Mouse (Mus musculus): ENCODE data around the gene Ncor2.

Gene Ncor2

DNA sequence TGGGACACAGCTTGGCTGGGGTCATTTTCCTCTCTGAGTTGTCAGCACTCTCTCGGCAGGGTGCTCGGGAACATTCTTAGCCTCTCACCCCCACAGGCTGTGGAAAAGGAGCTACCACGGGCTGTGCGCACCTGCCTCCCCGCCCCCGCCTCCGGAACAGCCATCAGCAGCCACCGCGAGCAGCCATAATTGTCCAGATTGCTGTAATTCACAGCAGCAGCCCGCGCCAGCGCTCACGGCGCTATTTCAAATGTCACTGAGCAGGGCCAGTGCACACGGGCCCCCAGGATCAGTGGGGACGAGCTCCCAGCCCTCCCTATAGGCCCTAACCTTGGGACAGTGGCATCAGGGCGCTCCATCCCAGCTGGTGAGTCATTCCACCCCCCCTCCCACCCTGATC lies 116.0 kb downstream of the Ncor2 start:
- ChIA-PET CTCF (interaction anchor here in 3 of 4 experiments (0.6 to 1.0 kb wide), 4 partner anchors 53 to 305 kb away, joined by 3 to 8 read pairs (median 3); no protein-coding TSS in a partner anchor), POLR2A (interaction anchor here in 2 of 4 experiments (0.7 to 1.0 kb wide), 3 partner anchors 10 to 25 kb away, joined by 3 read pairs; no protein-coding TSS in a partner anchor)

DNA sequence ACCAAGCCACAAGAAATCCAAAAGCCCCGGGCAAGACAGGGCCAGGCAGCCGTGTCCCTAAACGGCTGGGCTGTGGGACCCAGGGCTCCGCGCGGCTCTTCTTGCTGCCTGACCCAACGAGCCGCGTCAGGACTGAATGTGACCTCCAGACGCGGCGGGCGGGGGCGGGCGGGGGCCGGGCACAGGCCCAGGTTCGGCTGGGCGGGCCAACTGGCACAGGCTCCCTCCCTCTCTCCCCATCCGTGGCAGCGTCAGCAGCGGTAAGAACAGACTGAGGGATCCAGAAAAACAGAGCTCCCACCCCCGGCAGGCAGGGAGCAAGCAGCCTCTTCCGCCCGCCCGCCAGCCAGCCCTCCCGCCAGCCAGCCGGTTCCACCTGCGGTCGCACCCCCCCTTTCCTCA lies 120.8 kb downstream of the Ncor2 start:
- CTCF ChIA-PET: interaction anchor here (0.6 to 5.3 kb wide), 6 partner anchors 9 to 185 kb away, joined by 3 to 33 read pairs (median 12); no protein-coding TSS in a partner anchor
- POLR2A ChIA-PET: interaction anchor here in 3 of 4 experiments (0.7 to 1.9 kb wide), 7 partner anchors 13 to 1320 kb away, joined by 3 to 7 read pairs (median 3); no protein-coding TSS in a partner anchor

DNA sequence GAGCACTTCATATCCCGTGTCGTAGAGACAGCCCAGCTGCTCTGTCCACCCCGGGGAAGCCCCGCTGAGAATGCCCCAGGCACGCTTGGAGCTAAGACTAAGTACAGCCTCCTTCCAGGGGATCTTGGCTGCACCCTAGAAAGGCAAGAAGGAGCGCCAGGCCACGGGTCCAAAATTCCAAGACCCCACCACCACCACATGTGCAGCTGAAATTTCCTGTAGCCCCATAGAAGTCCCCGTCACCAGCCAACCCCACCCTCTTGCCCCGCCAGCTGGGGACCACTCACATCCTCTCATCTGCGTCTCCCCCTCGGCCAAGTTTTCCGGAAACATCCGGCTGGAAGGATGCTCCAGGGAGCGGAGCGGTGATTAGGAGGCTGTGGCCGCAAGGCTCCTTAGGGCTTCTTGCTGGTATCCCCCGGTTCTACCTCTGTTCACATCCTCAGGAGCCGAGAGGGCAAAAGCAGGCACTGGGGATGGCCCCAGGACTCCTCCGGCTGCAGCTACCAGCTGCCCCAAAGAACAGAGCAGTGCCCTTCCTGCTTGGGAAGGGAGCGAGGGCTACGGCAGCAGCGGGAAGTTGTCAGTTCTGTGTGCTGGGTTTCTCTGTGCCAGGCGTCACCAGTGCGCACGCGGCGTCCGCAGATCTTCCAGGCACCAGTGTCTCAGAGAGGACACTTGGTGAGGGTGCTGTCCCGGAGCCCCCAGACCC lies 121.3 kb downstream of the Ncor2 start:
- ChIA-PET POLR2A (interaction anchor here in 3 of 4 experiments (0.5 to 2.0 kb wide), 11 partner anchors 10 to 1320 kb away, joined by 3 to 9 read pairs (median 4); no protein-coding TSS in a partner anchor), CTCF (interaction anchor here (0.6 to 5.3 kb wide), 12 partner anchors 8 to 186 kb away, joined by 3 to 33 read pairs (median 5); no protein-coding TSS in a partner anchor)

DNA sequence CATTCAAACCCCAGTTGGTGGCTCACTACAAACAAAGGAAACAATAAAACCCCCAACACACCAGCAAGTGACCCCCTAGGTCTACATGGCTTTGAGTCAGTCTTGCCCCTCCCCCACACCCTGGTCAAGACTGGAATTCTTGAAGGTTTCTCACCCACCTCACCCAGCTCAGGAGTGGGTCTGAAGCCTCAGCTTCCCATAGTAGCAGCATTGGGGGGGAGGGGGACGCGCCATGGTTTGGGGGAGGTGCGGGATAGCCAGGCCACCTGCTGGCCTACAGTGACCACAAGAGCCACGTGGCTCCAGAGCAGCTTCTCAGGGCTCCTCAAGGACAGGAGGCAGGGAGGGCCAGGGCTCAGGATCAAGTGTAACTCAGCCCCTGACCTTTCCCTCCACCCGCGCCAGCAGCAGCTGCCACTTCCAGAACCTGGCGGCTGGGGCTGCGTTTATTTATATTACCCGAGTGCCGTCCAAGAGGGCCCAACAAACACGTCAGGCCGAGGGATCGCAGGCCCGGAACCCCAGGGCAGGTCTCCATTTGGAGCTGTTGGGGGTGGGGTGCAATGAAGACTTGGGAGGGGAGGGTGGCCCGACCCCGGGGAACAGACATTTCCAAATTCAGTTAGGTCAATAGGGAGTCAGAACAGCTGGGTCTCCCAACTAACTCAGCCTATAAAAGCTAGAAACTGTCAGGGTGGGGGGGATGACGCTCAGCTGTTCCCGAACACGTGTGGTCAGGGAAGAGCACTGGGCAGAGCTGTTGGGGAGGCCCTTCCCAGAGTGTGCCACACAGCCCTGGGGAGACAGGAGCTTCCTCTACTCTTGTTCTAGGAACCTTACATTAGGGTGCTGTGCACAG lies 122.1 kb downstream of the Ncor2 start:
- CTCF ChIA-PET: interaction anchor here (0.6 to 5.3 kb wide), 21 partner anchors 9 to 670 kb away, joined by 3 to 33 read pairs (median 5); no protein-coding TSS in a partner anchor
- POLR2A ChIA-PET: interaction anchor here in 3 of 4 experiments (0.5 to 2.0 kb wide), 18 partner anchors 10 to 329 kb away, joined by 3 to 9 read pairs (median 4); partner anchors contain the start of gene Scarb1 (in 1 of the 3)

DNA sequence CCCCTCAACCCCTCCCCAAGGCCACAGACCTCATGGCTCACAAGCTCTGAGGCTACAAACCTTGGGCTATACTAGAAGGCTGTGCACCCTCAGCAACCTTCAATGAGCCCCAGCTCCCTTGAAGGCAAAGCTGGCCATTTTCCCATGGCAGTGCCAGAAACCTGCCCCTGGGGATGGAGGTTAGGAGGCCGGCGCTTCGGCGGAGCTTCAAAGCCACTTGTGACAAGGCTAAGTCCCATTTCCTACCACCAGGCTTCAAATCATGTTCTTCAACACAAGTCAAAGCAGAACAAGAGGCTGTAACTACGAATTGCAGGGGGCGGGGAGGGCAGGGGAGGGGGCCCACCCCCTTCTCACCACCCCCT lies 122.7 kb downstream of the Ncor2 start:
- CTCF ChIA-PET: interaction anchor here (0.5 to 5.3 kb wide), 20 partner anchors 8 to 1992 kb away, joined by 3 to 33 read pairs (median 6); no protein-coding TSS in a partner anchor
- POLR2A ChIA-PET: interaction anchor here in 3 of 4 experiments (0.6 to 3.9 kb wide), 14 partner anchors 10 to 329 kb away, joined by 3 to 15 read pairs (median 4); no protein-coding TSS in a partner anchor

DNA sequence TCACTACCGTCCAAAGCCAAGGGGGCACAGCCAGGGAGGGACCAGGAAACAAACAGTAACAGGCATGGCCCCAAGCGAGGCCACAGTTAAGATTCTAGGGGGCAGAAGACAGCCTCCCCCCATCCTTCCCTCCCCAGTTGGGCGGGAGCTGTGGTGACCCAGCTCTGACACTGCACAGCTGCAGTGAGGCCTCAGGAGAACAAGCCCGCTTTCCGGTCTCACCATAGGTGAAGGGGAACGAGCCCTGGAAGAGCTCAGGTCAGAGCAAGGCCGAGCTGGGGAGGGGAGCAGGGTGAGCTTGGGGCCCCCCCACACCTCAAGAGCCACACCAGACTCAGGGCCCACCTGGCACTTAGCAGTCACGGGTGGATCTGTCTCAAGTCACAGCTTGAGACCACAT lies 123.1 kb downstream of the Ncor2 start:
- ChIA-PET POLR2A (interaction anchor here in 2 of 4 experiments (0.6 to 3.9 kb wide), 10 partner anchors 10 to 330 kb away, joined by 3 to 15 read pairs (median 6); no protein-coding TSS in a partner anchor), CTCF (interaction anchor here (0.5 to 5.3 kb wide), 14 partner anchors 8 to 1992 kb away, joined by 3 to 33 read pairs (median 6); no protein-coding TSS in a partner anchor)

DNA sequence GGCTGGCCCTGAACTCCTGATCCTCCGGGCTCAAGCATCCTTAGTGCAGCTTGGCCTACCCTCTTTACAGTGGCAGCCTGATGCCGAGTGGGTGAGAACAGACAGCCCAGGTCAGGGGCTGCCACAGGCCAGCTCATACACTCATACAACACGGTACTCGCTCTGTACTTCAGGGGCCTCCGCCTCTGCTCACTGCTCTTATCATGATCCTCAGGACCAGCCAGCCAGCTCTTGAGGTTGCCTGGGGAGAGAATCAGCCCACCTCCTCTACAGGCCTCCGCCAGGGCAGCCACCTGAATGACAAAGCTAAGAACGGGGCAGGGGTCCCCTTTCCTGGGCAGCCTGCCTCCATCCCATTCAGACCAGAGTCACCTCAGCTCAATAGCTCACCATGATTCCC lies 125.4 kb downstream of the Ncor2 start:
- ChIA-PET CTCF (interaction anchor here in 2 of 4 experiments (0.7 to 3.4 kb wide), 4 partner anchors 13 to 217 kb away, joined by 3 to 11 read pairs (median 6); no protein-coding TSS in a partner anchor), POLR2A (interaction anchor here in 3 of 4 experiments (0.8 to 3.9 kb wide), 5 partner anchors 13 to 162 kb away, joined by 3 to 15 read pairs (median 3); no protein-coding TSS in a partner anchor)

DNA sequence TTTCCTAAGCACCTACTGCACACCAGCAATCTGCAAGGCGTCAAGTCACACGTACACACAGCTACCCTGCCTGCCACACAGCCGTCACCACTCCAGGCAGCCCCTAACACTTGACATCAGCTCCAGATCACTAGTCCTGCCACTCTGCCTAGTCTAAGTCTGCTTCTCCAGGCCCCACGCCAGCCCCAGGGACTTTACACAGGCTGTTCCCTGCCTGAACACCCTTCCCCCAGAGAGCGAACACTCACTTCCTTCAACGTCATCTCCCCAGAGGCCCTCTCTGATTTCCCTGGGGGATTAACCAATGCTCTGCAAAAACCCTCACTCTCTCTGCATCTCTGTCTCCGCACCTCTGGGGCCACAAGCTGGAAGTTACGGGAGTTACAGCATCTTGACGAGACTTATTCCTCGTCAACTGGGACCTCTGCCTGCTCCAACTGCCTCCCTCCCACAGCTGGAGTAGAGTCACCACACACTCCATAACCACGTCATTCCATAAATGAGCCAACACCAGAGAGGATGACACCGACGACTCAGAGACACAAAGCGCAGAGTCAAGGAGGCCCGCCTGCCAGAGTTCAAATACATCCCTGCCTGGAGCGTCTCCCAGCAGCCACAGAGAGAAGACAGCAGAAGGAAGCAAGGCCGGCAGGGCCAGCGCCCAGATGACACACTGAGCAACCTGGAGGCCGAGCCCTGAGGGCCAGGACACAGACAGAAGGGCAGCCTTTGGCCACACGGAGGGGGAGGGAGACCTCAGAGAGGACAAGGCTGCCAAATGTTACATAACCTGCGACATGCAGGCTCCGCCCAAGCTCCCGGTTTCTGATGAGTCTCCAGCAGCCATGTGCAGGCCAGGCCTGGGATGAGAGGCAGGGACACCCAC lies 126.2 kb downstream of the Ncor2 start:
- CTCF ChIA-PET: interaction anchor here in 1 of 4 experiments (1.7 to 2.0 kb wide), 2 partner anchors 14 to 38 kb away, joined by 3 to 8 read pairs; no protein-coding TSS in a partner anchor
- POLR2A ChIA-PET: interaction anchor here in 2 of 4 experiments (1.1 to 3.9 kb wide), 3 partner anchors 12 to 101 kb away, joined by 3 to 15 read pairs (median 13); no protein-coding TSS in a partner anchor

DNA sequence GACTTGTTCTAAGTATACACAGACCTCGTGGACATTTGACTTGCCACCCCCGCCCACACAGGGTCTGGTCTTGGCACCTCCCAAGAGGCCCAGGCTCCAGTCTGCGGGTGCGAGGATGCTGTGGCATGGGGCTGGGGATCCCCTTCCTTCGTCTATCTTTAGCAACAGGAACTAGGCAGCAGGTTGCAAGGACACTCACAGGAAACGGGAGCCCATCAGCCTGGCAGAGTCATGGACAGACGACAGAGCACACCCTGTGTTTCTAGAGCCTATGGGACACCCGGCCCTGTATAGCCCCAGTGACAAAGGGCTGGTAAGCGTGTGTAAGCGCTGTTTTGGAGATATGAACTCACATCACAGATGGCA lies 126.8 kb downstream of the Ncor2 start:
- ChIA-PET CTCF (interaction anchor here in 1 of 4 experiments (0.6 to 2.0 kb wide), 4 partner anchors 15 to 511 kb away, joined by 4 to 8 read pairs (median 5); no protein-coding TSS in a partner anchor), POLR2A (interaction anchor here in 1 of 4 experiments (1.4 to 3.9 kb wide), 2 partner anchors 10 to 11 kb away, joined by 3 to 15 read pairs; no protein-coding TSS in a partner anchor)

DNA sequence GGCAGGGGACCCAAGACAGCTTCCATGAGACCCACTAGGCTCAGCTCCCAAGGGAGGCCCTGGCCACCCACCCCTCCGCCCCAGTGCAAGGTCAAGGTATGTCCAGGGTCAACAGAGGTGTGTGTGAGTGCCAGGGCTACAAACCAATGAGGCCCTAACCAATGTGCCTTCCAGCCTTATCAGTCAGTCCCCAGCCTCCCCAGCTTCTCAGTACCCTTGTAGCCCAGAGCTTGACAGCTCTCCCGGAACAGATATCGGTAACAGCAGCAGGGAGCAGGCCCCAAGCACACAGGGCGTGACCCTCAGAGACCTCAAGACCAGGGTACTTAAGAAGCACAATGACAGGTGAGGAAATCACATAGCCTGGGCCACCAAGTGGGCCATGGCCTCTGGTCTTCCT lies 129.5 kb downstream of the Ncor2 start:
- POLR2A ChIA-PET: no interaction called here
- CTCF ChIA-PET: interaction anchor here in 1 of 4 experiments (1.4 kb wide), 1 partner anchor 18 kb away, joined by 4 read pairs; no protein-coding TSS in a partner anchor

DNA sequence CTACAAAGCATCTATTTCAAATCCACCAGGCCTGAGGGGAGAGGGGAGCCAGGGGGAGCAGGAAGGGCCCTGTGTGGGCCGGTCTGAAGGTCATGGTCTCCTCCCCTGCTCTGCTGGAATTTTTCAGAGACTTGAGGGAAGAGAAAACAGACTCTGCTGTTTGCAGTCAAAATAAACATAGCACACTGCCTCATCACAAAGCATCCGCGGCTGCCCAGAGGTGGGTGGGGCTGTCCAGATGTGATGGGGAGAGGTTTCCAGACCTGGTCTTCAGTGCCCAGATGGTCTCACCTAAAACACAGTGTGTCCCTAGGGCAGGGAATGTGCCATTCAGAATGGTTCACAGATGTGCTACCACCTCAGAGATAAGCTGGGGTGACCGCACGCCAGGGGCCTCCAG lies 132.6 kb downstream of the Ncor2 start:
- POLR2A ChIA-PET: interaction anchor here in 1 of 4 experiments (0.9 to 2.6 kb wide), 2 partner anchors 10 to 32 kb away, joined by 3 to 8 read pairs; no protein-coding TSS in a partner anchor
- CTCF ChIA-PET: no interaction called here

DNA sequence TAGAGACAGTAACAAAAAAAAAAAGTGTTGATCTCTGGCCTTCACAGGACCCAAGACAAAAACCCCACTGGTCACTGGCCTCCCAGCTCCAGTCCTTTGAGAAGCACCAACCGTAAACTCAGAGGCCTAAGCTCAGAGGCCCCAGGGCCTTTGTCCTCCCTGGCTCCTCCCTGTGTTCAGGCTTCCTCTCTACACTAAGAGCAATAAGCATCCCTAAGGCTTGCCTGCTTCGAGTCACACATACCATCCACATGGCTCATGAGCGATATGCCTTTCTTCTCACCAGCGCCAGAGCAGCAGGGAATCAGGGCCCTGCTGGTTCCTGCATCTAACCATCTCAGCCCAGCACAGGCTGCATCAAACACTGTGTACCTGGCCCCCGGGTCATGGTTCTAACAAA lies 133.8 kb downstream of the Ncor2 start:
- CTCF ChIA-PET: interaction anchor here in 2 of 4 experiments (0.6 to 1.1 kb wide), 3 partner anchors 22 to 323 kb away, joined by 3 to 4 read pairs (median 3); no protein-coding TSS in a partner anchor

DNA sequence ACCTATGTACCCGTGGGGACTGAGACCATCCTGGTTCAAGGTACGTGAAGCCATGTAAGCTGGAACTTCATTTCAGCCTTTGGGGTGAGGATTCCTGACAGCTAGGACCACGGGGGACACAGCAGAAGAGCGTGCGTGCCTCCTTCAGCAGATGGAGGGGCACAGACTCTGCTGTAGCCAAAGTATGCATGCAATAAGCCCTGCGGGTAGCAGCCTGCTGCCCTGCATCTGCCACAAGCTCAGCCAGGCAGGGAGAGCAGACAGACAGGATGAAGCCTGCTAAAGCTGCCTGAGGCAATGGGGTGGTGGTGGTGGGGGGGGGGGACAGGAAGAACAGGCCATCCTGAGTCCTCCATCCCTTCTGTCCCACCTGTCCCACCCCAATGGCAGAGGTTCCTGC lies 135.6 kb downstream of the Ncor2 start:
- ChIA-PET POLR2A (interaction anchor here in 1 of 4 experiments (0.6 kb wide), 1 partner anchor 137 kb away, joined by 3 read pairs; no protein-coding TSS in a partner anchor), CTCF (interaction anchor here in 1 of 4 experiments (0.9 kb wide), 1 partner anchor 14 kb away, joined by 3 read pairs; no protein-coding TSS in a partner anchor)

More for the DNA sequence above, 133.8 kb downstream of the Ncor2 start:
- POLR2A ChIA-PET: interaction anchor here in 2 of 4 experiments (1.3 to 2.6 kb wide), 2 partner anchors 10 to 11 kb away, joined by 3 to 8 read pairs; no protein-coding TSS in a partner anchor

DNA sequence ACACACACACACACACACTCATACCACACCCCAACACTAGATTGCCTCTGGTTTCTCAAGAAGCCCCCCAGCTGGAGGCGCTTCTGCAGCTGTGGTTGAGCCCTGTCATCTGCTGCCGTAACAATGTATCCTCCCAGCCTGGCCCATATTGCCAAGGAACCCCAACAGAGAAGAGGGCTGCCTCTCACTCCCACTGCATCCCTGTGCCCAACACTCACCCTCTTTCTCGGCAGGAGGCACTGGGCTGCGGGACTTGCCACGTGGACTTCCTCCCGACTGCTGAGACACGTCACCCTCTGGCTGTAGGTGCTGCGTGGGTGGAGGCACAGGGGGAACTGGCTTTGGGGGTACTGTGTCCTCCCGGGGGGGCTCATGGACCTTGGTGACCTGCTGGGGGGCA lies 137.4 kb downstream of the Ncor2 start:
- ChIA-PET CTCF (interaction anchor here in 2 of 4 experiments (1.0 to 1.1 kb wide), 3 partner anchors 13 to 27 kb away, joined by 3 read pairs; no protein-coding TSS in a partner anchor), POLR2A (interaction anchor here in 2 of 4 experiments (0.6 to 3.5 kb wide), 6 partner anchors 10 to 74 kb away, joined by 3 to 15 read pairs (median 4); no protein-coding TSS in a partner anchor)

DNA sequence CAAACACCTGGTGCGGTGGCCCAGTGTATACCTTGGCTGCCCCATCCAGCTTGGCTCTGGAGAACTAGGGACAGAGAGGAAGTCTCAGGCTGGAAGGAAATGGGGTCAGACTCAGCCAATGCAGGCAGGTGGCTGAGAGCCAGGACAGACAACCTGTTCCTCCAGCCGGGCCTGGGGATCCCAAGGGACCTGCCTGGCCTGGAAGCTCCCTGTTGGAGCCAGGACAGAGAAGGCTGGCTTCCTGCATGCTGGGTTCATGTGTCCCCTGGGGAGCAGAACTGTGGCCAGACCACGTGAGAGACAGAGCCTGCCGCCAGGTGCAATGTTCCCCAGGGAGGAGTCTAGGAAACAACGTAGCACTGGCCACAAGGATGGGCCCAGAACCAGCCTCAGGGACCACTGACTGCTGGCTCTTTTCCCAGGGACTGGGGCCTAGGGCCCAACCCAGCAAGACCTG lies 138.9 kb downstream of the Ncor2 start:
- POLR2A ChIA-PET: interaction anchor here in 3 of 4 experiments (0.6 to 3.5 kb wide), 7 partner anchors 11 to 138 kb away, joined by 3 to 15 read pairs (median 4); partner anchors contain the start of gene Ncor2 (in 1 of the 3)
- CTCF ChIA-PET: interaction anchor here in 1 of 4 experiments (1.4 kb wide), 1 partner anchor 228 kb away, joined by 4 read pairs; no protein-coding TSS in a partner anchor

DNA sequence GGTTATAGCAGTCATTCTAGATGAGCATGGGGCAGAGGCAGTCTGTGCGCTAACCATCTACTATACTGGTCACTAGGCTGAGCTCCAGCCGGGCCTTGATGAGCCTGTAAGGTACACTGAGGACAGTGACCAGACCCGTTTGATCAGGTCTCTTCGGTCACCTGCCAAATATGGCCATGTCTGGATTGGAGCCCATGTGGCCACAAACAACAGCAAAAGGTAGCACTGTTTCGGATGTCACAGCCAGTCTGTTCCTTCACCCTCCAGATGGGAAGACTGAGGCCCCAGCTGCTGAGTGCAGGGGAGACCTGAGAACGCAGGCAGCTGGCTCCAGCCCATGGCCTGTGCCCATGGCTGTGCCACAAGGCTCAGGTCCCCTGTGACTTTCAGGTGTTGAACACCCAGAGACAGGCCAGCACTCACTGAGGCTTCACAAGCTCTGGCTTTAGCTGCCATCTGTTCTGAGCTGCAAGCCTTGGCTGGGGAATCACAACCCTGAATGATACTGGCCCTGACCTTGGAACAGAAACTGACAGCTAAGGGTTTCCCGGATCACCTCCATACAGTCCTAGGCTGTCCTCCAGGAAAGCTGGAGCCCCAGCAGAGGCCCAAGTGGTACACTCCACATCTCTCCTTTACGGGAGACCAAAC lies 139.5 kb downstream of the Ncor2 start:
- POLR2A ChIA-PET: interaction anchor here in 2 of 4 experiments (1.3 to 3.5 kb wide), 5 partner anchors 12 to 139 kb away, joined by 3 to 15 read pairs (median 4); partner anchors contain the start of gene Ncor2 (in 1 of the 2)

More for the DNA sequence above, 139.5 kb downstream of the Ncor2 start:
- CTCF ChIA-PET: interaction anchor here in 1 of 4 experiments (0.6 kb wide), 2 partner anchors 25 to 212 kb away, joined by 3 to 5 read pairs; no protein-coding TSS in a partner anchor
